Mouse (Mus musculus): Measurements from ENCODE around the gene Trarg1. TPM values are rescaled to one million over a fixed set of nuclear protein-coding genes. Genes with fewer than 3 reads are reported as not detected.
"Not testable (repeated sequence)": the region's sequence is repeated elsewhere in the genome, so short reads cannot be mapped to it uniquely, and the experiment has no call there.

Trarg1 gene
- not detected in 2 replicates for total RNA-seq (2015)
- total RNA-seq (2017), result not detected in 2 replicates

DNA sequence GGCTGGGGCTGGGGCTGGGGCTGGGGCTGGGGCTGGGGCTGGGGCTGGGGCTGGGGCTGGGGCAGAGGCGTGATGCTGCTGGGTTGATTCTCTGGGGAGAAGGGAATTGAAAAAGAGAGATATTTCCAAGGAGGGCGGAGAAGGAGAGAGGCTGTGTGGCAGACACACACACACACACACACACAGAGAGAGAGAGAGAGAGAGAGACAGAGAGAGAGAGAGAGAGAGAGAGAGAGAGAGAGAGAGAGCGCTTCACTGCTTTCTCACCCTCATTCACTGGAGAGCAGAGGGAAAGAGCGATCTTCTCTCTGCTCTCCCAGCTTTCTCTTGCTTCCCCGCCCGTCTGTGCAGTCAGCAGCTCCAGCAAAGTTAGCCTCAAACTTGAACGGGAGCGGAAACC, at the start of gene Trarg1:
TSS of gene Trarg1 (plus strand) at position 301 of the 400 bp plus-strand sequence.
- not testable (repeated sequence) for ATAC-seq (replicated peaks; ENCODE audit: poor library complexity)

DNA sequence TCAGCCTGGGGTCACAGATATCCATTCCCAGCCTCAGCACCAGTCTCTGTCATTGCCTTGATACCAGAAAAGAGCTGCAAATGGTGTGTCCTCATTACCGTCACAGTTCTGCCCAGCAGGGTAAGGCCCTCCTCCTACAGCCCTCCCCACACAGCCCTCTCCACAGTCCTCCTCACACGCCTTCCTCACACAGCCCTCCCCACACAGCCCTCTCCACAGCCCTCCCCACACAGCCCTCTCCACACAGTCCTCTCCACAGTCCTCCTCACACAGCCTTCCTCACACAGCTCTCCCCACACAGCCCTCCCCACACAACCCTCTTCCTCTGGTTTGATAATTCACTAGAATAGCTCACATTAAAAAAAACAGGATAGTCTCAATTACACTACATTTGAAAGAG, 49.6 kb upstream of the Trarg1 start:
- ATAC-seq (replicated peaks; ENCODE audit: poor library complexity), result peak; percentile 34

DNA sequence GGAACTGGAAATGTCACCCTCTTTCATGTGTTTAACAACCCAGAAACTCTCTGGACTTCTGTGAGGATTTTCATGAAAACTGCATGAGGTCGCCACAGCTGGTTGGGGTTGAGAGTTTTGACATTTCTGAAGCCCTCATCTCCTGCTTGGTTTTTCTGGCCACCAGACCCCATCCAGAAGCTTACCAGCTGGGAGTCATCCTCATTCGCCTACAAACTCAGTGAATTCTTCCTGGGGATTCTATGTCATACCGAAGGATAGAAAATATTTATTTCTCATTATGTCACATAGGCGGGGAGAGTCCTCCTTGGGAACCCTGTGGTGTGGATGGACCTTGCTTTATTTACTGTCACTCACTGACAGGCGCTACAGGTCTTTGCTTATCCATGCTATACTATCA, 49.1 kb upstream of the Trarg1 start:
- ATAC-seq (replicated peaks; ENCODE audit: poor library complexity), result no peak

DNA sequence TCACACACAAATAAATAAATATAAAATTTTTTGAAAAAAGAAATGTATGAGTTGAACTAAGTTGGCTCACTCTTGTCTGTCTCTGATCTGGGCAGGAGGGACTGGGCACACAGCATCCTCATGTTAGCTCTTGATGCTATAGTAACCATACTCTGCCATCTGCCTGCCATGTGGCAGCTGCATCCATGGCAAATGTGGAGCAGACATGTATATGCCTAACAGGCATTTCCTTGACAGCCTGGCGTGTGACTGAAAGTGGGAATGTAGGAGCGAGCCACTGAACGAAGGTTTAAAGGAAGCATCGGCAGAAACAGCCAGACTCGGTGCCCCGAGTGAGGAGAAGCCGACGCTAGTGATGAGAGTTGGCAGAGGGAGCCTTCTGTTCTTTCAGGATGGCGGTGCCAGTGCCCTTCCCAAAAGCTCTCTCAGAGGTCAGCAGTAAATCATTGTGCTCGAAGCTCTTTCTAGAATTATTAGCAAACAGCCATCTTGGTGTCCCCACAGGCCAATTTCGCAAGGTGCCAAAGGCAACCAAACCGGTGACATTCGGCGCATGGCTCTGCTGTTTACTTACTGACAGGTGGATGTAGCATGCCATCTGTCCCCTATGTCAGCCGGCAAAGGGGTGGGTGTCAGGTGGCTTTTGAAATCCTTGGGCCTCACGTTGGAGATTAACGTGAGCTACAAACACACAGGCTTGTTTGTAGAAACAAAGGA, 40.2 kb upstream of the Trarg1 start:
- ATAC-seq (replicated peaks; ENCODE audit: poor library complexity), result no peak

DNA sequence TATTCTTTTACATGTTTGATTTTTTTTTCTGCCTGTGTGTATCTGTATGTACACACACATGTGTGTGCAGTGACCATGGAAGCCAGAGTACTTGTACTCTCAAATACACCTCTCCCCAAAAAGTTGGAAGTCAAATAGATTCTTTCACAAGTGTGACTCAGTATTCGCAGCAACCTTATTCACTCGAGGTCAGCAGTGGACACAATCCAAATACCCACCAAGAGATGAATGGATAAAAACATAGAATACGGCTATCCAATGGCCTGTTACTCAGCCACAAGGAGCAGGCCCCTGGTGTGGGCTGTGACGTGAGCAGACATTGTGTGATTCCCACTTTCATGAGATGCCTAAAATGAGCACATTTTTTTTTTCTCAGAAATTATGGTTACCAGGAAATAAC, 39.4 kb upstream of the Trarg1 start:
- no peak for ATAC-seq (replicated peaks; ENCODE audit: poor library complexity)

DNA sequence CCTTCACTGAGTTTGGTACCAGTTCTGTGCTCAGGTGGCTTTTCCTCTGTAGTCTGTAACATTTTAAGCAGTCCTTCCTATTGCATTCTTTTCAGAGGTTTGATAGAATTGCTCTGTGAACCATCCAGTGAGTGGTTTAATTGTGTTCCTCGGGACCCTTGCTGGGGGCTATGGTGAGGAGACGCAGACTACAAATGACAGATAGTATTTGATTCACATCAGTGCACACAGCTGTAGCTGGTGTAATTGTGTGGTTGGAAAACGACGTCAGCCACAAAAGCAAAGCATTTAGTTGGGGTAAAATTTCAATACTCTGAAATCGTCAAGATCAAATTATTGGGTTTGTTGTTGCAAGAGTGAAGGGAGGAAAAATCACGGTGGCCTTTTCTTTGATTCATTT, 35.4 kb upstream of the Trarg1 start:
- ATAC-seq (replicated peaks; ENCODE audit: poor library complexity), result no peak

DNA sequence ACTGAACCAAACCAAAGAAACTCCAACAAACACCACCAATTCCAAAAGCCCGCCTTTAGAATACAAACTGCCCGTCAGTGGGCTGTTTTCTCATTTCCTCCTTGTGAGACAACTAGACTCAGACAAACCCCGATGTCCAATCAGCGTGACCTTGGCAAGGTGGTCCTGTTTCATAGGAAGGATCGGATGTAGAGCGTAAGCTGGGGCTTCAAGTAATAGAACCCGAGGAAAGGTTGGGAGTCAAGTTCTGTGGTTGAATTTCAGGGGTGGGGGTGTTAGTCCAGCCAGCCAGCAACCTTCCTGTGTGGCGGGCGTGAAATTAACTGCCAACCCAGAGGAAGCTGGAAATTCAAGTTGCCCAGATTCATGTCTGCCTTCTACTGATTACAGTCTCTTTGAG, 34.6 kb upstream of the Trarg1 start:
- ATAC-seq (replicated peaks; ENCODE audit: poor library complexity), result peak; percentile 40; the same call in 1 of the 2 replicates

DNA sequence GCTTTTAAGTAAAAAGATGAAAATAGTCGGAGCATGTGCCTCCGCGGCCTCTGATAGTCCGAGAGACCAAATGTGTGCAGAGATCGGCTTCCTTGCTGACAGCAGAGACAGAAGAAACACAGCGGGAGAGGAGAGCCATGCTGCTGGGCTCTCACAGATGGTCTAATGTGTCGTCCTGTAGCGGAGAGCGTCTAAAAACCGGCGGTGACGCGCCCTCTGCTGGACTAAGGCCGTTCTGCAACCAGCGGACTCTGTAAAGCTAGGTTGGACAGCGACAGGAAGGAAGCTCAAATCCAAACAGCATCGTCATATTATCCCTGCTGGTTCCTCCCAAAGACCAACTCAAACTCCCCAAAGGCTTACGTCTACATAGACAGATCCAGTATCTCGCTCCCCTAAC, 33.7 kb upstream of the Trarg1 start:
- ATAC-seq (replicated peaks; ENCODE audit: poor library complexity), result peak; percentile 89

DNA sequence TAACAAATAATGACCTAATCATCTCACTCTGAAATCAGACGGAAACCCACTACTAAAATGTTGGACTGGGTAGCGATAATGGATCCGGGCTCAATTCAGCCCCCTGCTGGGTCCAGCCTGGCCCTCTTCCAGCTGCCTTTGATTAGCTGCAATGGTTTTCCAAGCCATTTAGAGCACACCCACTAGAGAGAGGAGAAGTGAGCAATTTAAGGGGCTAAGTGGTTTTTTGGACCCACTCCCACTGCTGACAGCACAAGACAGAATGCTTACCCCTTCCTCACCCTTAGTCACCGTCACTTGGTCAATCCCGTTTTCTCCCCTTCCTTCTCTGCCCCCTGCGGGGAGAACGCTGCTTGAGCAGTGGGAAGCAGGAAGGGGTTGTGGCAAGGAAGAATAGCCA, 32.5 kb upstream of the Trarg1 start:
- ATAC-seq (replicated peaks; ENCODE audit: poor library complexity), result no peak

DNA sequence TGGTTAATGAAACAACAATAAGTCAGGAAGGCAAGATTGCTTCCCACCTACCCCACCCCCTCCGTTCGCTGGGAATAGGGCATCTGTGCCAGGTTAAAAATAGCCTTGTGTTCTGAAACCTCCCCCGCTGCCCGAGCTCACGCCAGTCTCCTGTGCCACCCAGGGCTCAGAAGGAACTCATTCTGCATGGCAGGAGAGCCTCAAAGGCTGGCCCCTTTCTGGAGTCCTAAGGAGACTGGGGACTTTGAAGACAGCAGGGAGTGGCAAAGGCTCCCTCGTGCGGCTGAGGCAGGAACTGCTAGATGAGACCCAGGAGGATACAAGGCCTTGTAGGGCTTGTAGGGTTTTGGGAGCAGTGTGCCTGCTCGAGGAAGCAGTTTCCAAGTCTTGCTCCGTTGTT, 32.1 kb upstream of the Trarg1 start:
- ATAC-seq (replicated peaks; ENCODE audit: poor library complexity), result peak; percentile 83

DNA sequence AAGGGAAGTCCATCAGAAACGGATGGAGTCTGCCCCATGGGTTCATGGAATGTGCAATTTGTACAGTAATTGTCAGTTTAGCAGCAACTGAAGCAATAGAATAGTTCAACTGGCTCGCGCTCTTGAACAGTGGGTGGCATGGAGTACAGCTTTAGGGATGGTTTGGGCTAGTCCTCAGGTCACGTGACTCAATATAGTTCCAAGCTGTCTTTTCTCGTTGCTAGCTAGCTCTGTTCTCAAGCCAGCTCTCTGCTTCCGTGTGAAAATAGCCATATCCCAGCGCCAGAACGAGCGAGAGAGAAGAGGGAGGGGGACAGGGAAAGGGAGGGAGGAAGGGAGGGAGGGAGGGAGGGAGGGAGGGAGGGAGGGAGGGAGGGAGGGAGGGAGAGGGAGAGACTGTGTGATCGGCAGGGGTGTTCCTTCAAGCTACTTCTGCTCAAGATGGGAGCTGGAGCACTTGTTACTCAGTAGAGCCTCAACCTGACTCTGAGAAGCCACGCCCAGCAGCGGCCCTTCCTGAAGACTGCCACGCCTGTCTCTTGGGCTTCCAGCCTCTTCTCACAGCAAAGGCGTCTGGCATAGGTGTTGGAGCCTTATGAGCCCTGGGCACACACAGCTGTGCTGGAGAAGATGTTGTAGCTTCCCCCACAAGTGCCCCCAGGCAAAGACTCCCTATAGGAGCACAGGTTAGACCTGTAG, 28.6 kb upstream of the Trarg1 start:
- ATAC-seq (replicated peaks; ENCODE audit: poor library complexity), result no peak

DNA sequence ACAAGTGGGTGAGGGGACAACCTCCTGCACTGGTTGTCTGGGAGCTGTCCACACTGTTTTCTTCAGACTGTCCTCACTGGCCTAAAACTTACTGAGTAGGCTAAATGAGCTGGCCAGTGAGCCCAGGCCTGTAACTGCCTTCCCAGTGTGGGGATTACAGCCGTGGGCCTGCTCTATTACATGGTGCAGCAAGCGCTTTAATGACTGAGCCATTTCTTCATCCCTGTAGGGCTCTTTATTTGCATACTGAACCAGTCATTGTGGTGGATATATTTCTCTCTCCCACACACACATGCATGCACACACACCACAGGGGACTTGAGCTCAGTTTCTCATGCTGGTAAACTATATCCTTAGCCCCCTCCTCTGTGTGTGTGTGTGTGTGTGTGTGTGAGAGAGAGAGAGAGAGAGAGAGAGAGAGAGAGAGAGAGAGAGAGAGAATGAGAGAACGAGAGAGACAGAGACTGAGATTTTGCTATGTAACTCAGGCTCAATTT, 26.7 kb upstream of the Trarg1 start:
- no peak for ATAC-seq (replicated peaks; ENCODE audit: poor library complexity)

DNA sequence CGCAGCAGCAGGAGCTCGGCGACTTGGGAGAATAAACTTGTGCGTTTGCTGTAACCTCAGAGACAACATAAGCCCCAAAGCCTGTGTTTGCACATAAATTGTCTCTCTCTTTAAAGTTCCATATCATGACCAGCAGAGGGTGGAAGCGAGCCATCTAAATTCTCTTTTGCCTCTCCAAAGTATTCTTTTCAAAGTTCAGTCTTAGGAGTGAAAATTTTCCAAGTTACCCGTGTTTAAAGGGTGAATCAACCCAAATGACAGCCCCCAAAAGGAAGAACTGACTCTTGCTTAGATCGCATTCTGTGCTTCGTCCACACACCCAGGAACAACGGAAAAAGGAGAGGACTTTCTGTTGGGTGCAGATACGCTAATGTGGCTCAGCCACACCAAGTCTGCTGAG, 24.5 kb upstream of the Trarg1 start:
- ATAC-seq (replicated peaks; ENCODE audit: poor library complexity), result peak; percentile 42; the same call in 1 of the 2 replicates

DNA sequence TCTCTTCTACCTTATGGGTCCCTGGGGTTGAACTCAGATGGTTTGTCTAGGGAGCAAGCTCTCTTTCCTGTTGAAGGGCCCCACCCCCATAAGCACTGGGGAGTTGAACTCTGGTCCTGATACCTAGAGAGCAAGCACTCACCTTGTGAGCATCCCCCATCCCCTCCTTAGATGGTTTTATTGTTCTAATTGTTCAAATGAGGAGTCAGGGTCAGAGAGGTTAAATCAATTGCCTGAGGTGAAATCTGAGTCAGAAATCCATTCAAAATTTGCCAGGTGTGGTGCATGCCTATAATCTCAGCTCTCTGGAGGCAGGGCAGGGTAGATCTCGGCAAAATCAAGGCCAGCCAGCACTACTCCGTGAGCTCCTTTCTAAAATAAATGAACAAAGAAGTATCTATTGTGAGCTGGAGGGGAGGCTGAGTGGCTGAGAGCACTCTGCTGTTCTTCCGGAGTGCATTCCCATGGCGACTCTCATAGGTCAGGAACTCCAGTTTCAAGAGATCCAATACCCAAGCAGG, 22.1 kb upstream of the Trarg1 start:
- no peak for ATAC-seq (replicated peaks; ENCODE audit: poor library complexity)

DNA sequence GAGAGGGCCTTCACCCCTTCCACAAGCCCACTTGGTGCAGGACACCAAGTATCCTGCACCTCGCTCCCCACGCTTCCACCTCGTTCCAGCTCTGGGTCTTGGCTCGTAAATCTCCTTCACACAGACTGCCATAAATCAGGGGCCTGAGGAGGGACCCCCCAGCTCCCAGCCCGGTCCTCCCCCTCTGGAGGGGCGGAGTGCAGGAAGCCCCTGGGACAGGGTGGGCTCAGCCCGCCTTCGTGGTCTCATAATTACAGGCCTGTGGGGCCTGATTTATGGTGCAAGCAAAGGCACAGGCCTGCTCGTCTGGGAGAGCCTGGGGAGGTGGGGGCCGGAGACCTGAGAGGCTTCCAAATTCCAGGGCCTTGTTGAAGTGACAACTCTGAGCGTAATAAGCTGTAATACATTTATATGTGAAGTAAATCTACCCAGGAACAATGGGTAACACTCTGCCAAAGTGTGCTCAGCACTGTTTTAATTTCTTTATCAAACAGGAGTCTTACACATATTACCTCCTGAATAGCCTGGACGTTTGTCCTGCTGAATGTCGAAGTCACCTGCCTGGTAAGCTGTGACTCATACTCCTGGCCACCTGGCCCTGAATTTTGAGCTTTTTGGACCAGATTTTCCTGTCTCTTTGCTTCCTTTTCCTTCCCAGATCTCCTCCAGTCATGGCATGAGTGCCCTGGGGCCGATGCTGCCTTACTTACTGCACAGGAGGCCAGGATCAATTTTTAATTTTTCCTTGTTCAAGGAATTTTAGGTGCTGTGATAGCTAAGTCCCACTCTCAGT, 20.3 kb upstream of the Trarg1 start:
- ATAC-seq (replicated peaks; ENCODE audit: poor library complexity), result no peak

DNA sequence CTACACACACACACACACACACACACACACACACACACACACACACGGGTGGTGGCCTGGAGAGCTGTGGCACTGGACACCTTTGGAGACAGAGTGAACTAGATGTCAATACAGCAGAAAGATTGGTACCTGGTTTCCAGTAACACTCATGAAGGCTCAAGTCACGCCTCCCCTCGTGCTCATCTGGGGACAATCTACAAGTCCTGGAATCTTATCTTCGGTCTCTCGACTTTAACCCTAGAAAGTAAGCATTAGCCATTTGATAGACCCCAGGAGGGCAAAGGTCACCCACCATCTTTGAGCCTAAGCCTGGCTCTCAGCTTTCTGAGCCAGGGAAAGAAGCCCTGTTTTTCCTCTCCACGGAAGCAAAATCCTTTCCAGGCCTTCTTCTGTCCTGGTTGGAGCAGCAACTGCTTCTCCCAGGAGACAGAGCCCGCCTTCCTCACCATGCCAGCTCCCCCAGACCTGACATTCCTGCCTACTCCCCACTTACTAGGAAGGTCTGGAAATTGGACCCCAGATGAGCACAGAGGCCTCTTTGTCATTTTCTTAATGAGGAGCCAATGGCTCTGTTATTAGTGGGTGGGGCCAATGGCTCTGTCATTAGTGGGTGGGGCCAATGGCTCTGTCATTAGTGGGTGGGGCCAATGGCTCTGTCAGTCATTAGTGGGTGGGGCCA, 17.7 kb upstream of the Trarg1 start:
- no peak for ATAC-seq (replicated peaks; ENCODE audit: poor library complexity)

DNA sequence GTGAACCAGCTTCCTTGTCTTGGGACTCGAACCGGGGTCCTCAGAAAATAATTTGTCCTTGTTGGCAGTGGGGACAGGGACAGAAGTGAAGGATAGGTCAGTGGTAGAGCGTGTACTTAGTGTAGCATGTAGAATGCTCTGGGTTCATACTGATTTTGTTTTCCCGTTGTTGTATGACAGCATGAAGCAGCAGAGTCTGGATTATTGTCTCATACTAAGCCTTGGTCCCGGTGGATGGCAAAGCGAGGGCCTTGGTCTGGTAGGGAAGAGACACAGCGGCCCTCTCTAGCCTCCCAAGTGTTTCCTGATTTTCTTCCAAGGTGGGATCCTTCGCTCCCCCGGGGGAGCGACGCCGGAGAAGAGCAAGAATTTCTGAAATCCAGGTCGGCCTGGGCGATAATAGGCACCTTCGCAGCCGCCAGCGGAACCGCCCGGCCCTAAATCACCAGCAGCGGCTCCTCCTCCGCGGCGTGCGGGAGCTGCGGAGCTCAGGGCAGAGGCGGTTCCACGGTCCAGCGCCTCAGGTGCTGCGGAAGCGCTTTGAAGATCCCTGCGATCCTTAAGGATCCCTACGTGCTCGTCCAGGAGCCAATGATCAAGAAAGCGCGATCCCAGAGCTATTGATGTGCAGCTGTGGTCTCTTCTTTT, 13.5 kb upstream of the Trarg1 start:
- no peak for ATAC-seq (replicated peaks; ENCODE audit: poor library complexity)

DNA sequence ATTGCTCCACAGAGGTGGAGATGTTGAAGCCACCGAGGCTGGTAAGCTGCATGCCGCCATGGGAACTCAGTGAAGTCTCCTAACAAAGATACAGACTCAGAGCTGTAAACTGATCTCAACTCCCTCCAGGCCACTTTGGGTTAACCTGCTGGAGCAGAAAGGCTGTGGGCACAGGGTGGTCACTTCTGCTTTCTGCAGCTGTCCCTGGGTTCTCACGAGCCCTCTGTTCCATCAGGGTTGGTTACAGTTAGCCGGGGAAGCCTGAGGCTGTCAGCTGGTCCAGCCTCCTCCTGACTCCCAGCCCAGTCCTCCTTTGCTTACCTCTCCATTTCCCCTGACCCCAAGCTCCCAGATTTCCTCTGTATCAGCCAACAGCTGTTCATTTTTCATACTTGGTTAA, 11.8 kb upstream of the Trarg1 start:
- ATAC-seq (replicated peaks; ENCODE audit: poor library complexity), result peak; percentile 57; the same call in 1 of the 2 replicates

DNA sequence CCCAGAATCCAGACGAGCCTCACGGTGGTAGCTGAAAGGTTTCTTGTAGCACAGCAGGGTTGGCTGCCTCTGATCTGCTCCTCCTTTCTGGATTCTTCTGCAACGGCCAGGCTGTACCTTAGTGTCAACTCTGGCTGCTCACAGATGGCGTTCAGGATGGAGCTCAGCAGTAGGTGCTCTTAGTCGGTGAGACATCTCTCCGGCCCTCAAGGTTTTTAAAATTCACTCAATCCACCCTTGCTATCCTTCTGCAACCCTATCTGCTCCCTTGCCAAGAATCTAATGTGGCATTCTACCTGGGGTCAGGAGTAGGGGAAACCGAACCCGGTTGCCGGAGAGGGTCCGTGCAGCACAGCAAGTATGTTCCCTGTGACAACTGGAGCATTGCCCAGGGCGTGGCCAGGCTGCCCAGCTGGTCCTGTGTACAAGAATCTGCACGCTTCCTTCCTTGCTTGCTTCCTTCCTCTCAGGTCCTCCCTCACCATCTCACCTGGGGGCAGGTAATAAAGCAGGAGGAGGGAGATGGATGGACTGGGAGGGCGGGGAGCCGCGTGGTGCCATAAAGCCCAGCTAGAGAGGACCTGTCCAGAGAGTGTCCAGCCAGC, 7.6 kb upstream of the Trarg1 start, which contains the start of gene Bhlha9:
TSS of gene Bhlha9 (plus strand) at position 600 of the 605 bp plus-strand sequence.
- ATAC-seq (replicated peaks; ENCODE audit: poor library complexity), result no peak

Measured in megakaryocyte progenitor cell, adult 5-6 weeks (primary cell).